Mouse (Mus musculus): ENCODE results near the gene Prr9.

Prr9 gene

DNA sequence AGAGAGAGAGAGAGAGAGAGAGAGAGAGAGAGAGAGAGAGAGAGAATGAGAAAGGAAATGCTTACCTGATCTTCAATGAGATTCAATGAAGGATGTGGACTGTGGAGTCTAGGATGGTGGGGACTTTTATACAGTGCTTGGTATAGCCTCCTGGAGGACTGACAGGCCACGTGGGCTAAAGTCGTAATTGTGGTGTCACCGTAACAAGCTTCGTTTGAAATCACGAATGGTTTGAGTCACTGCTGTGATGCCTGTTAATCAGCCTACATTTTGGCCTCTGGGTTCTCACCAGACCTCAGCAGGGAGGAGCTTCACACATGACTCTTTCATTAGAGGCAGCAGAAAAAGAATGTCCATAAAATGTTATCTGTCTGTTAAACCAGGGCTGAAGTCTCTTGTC lies at the start of gene Prr9:
Gene Prr9, minus strand, starts transcription at position 101 of the 400 bp plus-strand sequence.
- DNase-seq, result no peak

DNA sequence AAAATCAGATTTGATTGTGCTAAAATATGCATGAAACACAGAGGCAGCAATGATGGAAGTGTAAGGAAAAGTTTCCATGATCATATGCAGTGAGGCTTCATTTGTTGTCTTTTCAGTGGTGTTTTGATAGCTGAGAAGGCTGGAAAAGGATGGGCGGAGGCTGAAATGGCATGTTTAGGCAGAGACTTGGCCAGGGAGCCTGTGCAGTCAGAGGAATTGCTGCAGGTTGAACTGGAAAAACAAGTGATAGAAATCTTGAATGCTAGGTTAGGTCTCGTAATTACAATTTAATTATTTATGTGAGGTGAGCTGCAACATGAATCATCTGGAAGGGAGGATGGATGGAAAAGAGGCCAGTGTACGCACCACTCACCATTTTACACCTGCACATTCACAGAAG lies 46.1 kb upstream of the Prr9 start:
- no peak for DNase-seq

DNA sequence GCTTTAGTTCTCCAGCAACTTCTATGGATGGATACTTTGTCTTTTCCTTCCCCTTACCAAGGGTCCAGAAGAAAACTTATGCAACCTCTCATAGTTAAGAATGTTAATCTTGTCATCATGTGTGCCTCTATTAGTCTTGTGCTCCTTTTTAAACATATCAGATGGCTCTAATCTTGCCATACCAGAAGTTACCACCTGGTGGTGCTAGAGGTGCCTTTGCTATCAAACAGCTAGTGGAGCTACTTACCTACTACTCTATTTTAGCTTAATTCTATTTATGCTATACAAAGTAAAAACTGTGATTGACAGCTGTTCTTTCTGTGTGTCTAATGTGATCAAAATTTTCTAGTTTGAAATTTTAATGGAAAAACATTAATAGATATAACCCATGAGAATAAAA lies 29.6 kb upstream of the Prr9 start:
- peak; percentile 50 to 61 for DNase-seq

GRCm38 (mm10) chr3:92150631-92151277 lies 27.0 kb upstream of the Prr9 start:
- DNase-seq, result peak; percentile 41 to 45

DNA sequence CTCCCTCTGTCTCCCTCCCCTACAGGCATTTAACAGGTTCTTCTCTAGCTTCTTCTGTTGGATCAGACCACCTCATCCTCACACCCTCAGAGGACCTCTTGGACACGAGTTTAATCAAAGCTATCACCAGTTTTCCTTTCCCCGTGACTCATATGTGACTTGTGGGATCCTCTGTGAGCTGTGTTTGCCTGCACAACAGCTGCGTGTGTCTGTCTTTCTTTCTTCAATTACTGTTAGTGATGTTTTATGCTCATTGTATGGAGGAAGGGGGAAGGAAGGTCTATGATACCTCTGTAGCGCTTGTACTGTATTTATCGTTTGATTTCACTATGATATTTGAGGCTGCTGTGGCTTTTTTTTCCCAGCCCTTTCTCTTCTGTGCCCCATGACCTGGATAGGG lies 24.2 kb upstream of the Prr9 start:
- DNase-seq, result no peak

DNA sequence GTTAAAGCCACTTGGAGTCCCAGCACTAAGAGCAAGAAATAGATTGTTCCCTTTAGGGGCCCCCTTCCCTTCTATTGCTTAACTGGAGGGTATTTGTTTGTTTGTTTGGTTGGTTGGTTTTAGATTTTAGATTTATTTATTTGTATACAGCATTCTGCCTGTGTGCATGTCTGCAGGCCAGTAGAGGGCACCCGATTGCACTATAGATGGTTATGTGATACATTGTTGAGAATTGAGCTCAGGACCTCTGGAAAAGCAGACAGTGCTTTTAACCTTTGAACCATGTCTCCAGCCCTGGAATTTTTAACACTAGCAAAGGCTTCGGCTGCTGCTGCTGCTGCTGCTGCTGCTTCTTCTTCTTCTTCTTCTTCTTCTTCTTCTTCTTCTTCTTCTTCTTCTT lies 23.7 kb upstream of the Prr9 start:
- peak; percentile 13 for DNase-seq

DNA sequence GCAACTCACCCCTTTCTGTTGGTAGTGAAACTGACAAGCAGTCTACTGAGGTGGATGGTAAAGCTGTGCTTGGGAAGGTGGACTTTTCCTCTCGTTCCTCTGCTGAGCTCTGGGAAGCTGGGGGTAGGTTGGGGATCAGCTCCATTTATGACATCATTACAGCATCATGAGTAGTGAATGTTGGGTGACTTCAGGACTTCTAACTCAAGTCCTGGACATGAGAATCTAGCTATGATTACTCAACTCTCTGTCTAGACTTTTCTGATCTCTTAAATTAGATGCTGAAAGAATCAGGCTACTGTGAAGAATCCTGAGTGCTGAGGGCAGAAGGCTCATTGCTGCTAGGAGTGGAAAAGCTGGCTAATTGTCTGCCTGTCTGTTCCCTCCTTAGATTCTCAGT lies 18.9 kb upstream of the Prr9 start, which contains the start of gene Lelp1:
Gene Lelp1, minus strand, starts transcription at position 101 of the 400 bp plus-strand sequence.
- no peak for DNase-seq

DNA sequence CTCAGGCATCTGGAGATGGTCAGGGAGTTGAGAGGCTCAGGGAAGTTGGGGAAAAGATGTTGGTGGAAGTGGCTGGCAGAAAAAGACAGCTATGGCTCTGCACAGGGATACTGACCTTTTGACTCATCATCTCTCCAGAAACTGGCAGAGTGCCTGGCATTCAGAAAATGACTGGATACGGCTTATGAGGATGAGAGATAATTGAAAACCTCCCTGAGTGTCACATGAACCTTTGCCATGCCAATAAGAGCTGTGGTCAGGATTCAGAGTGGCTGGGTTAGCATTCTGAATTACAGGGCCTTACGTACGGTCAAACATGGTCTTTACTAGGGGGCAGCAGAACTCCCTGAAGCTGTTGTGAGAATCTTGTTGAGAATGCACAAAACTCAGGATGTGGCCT lies 2.8 kb downstream of the Prr9 start:
- no peak for DNase-seq

GRCm38 (mm10) chr3:92117930-92118329 lies 5.8 kb downstream of the Prr9 start:
- DNase-seq, result peak in 1 of 2 experiments; percentile 11

GRCm38 (mm10) chr3:92111526-92111925 lies 12.2 kb downstream of the Prr9 start:
- no peak for DNase-seq

- no peak for DNase-seq
Observed at GRCm38 (mm10) chr3:92110790-92111189, 13.0 kb downstream of the Prr9 start.

DNA sequence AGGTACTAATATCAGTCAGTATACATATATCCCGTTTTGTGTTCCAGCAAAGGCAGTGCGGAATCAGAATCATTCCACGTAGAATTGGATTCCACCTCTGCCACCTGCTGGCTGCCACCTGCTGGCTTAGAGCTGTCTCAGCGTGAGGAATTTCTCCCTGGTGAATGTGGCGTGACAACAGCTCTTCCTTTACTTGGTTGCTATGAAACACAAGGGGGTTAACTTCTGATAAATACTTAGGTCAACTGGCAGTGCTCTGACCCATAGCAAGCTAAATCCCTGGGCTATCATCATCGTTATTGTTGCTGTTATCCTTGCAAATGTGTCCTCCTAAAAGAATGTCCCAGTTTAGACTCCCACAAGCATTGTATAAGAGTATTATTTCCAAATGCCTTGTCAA lies 17.2 kb downstream of the Prr9 start:
- peak; percentile 56 to 66 for DNase-seq

GRCm38 (mm10) chr3:92083042-92083441 lies 40.7 kb downstream of the Prr9 start, which contains the start of gene Lor:
TSS of gene Lor (minus strand) at chr3:92083142.
- no peak for DNase-seq

GRCm38 (mm10) chr3:92081285-92081931 lies 42.3 kb downstream of the Prr9 start:
- peak; percentile 71 to 77 for DNase-seq

DNA sequence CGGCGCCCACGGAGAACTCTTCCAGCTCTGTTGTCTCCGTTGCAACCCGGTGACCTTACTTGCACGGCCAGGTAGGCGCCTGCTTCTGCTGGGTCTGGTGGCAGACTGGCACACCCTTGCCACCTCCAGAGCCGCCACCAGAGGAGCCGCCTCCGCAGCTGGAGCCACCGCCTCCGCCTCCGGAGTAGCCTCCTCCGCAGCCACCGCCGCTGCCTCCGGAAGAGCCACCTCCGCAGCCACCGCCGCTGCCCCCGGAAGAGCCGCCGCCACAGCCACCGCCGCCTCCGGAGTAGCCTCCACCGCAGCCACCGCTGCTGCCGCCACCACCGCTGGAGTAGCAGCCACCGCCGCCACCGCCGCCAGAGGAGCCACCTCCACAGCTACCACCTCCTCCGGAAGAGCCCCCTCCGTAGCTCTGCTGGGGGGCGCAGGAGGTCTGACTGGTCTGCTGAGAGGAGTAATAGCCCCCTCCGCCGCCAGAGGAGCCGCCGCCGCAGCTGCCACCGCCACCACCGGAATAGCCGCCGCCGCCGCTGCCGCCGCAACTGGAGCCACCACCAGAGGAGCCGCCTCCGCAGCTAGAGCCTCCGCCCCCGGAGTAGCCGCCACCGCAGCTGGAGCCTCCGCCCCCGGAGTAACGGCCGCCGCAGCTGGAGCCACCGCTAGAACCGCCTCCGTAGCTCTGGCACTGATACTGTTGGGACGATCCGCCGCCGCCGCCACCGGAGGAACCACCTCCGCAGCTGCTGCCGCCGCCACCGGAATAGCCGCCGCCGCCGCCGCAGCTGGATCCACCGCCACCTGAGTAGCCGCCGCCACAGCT lies 43.1 kb downstream of the Prr9 start:
- peak; percentile 80 to 85 for DNase-seq

Measured in kidney, postnatal 4 days (tissue).